Mouse (Mus musculus) liver, embryonic 18 days (tissue): ENCODE measurements around the gene Urb2. TPM values are rescaled to one million over a fixed set of nuclear protein-coding genes. Genes with fewer than 3 reads are reported as not detected.

Experiments
- polyA plus RNA-seq: library from polyadenylated mRNA; depleted of rRNA; stranded (reverse); fragments of >200 nt; gene quantifications from 2 replicates; pipeline ENCODE4 v1.2.3, GENCODE M21; 2012; rRNA removed

Urb2 gene
- polyA plus RNA-seq, result 2.9 and 3.6 TPM in 2 replicates

DNA sequence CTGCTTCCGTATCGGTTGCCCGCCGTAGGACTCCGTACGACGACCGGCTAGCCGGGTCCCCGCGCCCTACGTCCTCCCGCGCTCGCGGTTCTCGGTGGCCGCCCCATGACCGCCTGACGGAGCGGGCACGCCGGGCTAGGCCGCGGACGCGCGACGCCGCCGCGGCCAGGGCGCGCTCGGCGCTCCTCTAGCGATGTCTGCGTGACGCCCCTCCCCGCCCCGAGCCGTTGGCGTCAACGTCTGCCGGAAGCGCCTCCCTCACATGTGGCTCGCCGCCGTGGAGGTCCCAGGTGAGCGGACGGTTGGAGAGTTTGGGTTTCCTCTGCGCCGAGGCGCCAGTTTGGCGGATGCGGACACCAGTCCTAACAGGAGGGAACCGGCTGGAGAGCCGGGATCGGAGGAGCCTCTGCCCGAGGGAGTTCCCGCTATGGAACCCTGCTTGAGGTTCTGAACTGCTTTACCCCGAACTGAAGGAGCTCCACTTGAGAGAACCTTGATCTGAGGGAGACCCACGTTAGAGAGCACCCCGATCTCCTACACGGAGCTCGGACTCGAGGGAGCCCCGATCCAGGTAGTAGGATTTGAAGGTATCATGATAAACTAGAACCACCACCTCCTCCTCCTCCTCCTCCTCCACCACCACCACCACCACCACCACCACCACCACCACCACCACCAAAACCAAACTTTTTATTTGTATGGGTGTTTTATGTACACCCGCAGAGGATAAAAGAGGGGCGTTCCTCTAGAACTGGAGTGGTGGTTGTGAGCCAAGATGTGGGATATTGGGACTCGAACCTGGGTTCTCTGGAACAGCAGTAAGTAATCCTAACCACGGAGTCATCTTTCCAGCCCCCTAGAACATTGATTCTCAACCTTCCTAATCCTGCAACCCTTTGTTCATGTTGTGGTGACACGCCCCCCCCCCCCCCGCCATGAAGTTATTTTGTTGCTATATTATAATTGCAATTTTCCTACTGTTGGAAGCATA is at the start of gene Urb2, which contains the start of gene Taf5l:
Gene Urb2 (plus strand): TSS at position 272 of the 991 bp plus-strand sequence.
Gene Taf5l (minus strand): TSS at position 161 of the 991 bp plus-strand sequence.

DNA sequence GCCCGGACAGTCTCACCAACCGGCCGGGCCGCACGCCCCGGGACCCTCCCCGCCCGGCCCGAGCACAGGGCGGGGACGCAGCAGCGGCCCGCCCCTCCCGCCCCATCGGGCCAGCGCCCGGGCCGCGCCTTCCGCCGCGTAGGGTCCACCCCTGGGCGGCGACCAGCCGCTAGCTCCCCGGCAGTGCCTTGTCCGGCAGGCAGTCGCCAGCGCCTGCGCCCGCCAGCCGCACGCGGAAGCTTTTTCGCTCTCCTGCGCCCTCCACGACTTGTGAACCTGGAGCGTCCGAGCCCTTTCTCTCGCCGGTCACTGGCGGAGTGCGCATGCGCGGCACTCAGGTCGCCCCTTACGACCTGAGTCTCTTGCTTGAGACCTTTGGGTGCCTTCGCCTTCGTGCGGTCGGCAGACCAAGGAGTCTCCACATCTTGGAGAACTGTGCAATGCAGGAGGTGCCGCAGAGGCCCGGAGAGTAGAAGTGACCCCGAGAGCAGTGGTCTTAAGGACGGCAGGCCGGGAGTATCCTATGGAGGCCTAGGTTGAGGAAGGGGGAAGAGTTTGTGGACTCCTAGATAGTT is 38.4 kb upstream of the Urb2 start, which contains the start of gene Abcb10:
Gene Abcb10 (minus strand): TSS at position 297 of the 575 bp plus-strand sequence.

Other genes starting within 250 kb of the Urb2 start
- gene Rab4a, start 215.5 kb upstream of the Urb2 start, polyA plus RNA-seq, result 23.9 and 28.6 TPM in 2 replicates
- 2.0 and 2.1 TPM in 2 replicates for gene Ccsap, start 161.3 kb upstream of the Urb2 start, polyA plus RNA-seq
- gene Acta1, start 126.8 kb upstream of the Urb2 start, polyA plus RNA-seq, result 0.89 and 4.7 TPM in 2 replicates
- gene Nup133, start 72.2 kb upstream of the Urb2 start, polyA plus RNA-seq, result 8.7 and 9.0 TPM in 2 replicates
- 41.5 and 42.0 TPM in 2 replicates for gene Abcb10, start 38.4 kb upstream of the Urb2 start, polyA plus RNA-seq
- 15.9 and 16.6 TPM in 2 replicates for gene Taf5l, start 111 bp upstream of the Urb2 start, polyA plus RNA-seq
- 7.8 and 9.3 TPM in 2 replicates for gene Galnt2, start 209.9 kb downstream of the Urb2 start, polyA plus RNA-seq